Mouse (Mus musculus): ENCODE results near the gene Wdr95.

DNA sequence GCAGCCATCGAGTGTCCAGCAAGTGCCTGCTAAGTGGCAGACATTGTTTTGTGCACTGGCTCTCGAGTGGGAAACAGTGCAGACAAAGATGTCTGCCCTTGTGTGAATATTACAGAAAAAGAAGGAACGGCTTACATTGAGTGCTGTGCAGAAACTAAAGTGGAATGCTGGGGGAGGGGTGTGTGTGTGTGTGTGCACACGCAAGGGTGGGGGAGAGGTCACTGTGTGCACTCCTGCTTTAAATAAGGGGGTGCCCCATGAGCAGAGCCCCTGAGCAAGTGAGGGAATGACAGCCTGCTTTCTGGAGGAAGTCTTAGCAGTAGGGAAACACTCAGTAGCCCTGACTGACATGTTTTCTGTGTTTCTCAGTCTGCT, 121.7 kb downstream of the Wdr95 start:
- no peak for TF ChIP-seq CTCF (IDR thresholded peaks at IDR 0.05)
- no peak for TF ChIP-seq EP300 (IDR thresholded peaks at IDR 0.05)
